Mouse (Mus musculus) kidney, adult 11 months (tissue): ENCODE measurements around the gene Adgrg4.

Experiments used
- DNase-seq: peaks from one replicate; pipeline ENCODE4 v3.0.0; 2022

Gene Adgrg4

GRCm38 (mm10) chrX:56869863-56870262 is at the start of gene Adgrg4:
Gene Adgrg4, plus strand, starts transcription at chrX:56870163.
- DNase-seq = no peak

- no peak for DNase-seq
Measured at GRCm38 (mm10) chrX:56821765-56822603, 48.0 kb upstream of the Adgrg4 start, which contains the start of gene Map7d3. Gene Map7d3, minus strand, starts transcription at chrX:56822326.

- DNase-seq = no peak
Measured at GRCm38 (mm10) chrX:56827492-56827891, 42.5 kb upstream of the Adgrg4 start.

GRCm38 (mm10) chrX:56835842-56836241 is 34.1 kb upstream of the Adgrg4 start:
- no peak for DNase-seq

- no peak for DNase-seq
Measured at GRCm38 (mm10) chrX:56839369-56839768, 30.6 kb upstream of the Adgrg4 start.

GRCm38 (mm10) chrX:56841255-56841654 is 28.7 kb upstream of the Adgrg4 start:
- DNase-seq = no peak

GRCm38 (mm10) chrX:57012891-57013290 is 142.9 kb downstream of the Adgrg4 start:
- DNase-seq = peak; percentile 2

- no peak for DNase-seq
Measured at GRCm38 (mm10) chrX:57042774-57043173, 172.8 kb downstream of the Adgrg4 start, which contains the start of gene Brs3. Gene Brs3, plus strand, starts transcription at chrX:57043074.

- no peak for DNase-seq
Measured at GRCm38 (mm10) chrX:57043869-57044268, 173.9 kb downstream of the Adgrg4 start.
